Mouse (Mus musculus) brain, embryonic 14.5 days (tissue): ENCODE measurements at regions not wholly inside any gene's neighbourhood (a gene's known extent, or its start where the extent isn't known, plus 50 kb on each side); places are given as distances from the start of the nearest gene placed in this dataset.

ENCODE experiments used
- CTCF ChIP-seq: fragments of 200-500 bp; IDR thresholded peaks from 2 replicates; pipeline ENCODE4 v1.5.1; 2012; ENCODE audit warnings: inconsistent platforms, mild to moderate bottlenecking, moderate library complexity, borderline replicate concordance; ENCODE audit not compliant: insufficient read depth, insufficient read length; ENCODE audit errors: extremely low read depth
- POLR2A ChIP-seq: fragments of 200-500 bp; IDR thresholded peaks from 2 replicates; pipeline ENCODE4 v1.6.1; 2012; ENCODE audit warnings: mild to moderate bottlenecking, inconsistent platforms, borderline replicate concordance; ENCODE audit not compliant: poor library complexity, insufficient read depth, insufficient read length, severe bottlenecking; ENCODE audit errors: extremely low read depth

DNA sequence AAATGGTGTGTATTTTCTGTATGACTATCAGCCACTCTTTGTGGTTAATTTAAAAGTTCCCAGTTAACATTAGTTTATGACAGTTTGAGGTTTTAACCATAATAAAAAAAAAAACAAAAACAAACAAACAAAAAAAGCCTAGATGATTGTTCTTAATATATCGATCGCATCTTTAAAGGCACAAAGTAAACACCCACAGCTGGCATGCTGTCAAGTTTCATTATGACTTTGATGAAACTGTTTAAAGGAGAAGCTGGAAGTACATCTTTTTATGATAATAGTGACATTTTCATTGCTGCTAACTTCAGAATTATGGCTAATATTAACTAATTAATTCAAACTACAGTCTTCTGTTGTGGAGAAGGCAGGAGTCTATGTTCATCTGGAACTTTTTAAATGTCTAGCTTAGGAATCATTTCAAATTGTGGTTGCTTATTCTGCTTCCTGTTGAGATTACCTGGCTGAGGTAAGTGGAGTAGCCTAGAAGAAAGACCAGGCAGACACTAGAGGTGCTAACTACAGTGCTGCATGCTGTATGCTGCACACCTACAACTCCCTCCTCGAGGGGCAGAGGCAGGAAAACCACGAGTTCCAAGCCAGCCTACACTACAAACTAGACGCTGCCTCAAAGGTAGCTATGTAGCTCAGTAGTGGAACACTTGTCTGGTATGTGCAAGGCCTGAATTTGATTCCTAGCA lies 591.9 kb downstream of the Zfp706 start:
- TF ChIP-seq POLR2A (no peak), CTCF (no peak)
